Mouse (Mus musculus): ENCODE data around the gene Nccrp1.
"Not testable (repeated sequence)": the region's sequence is repeated elsewhere in the genome, so short reads cannot be mapped to it uniquely, and the experiment has no call there.

Nccrp1 gene

GRCm38 (mm10) chr7:28527922-28528719 lies 18.9 kb downstream of the Nccrp1 start:
- DNase-seq (ENCODE audit: low spot score in 2 of 2) = peak; percentile 82 to 85

GRCm38 (mm10) chr7:28522536-28522935 lies 24.5 kb downstream of the Nccrp1 start, which contains the start of gene Ifnl3:
Ifnl3 (plus strand) TSS chr7:28522836.
- not testable (repeated sequence) for DNase-seq (ENCODE audit: low spot score in 2 of 2)

- DNase-seq (ENCODE audit: low spot score in 2 of 2) = no peak
Measured at GRCm38 (mm10) chr7:28511441-28511840, 35.6 kb downstream of the Nccrp1 start.

- not testable (repeated sequence) for DNase-seq (ENCODE audit: low spot score in 2 of 2)
Measured at GRCm38 (mm10) chr7:28510405-28510974, 36.6 kb downstream of the Nccrp1 start, which contains the start of gene Ifnl2. Ifnl2 (minus strand) TSS chr7:28510455.

GRCm38 (mm10) chr7:28509121-28509520 lies 37.9 kb downstream of the Nccrp1 start:
- not testable (repeated sequence) for DNase-seq (ENCODE audit: low spot score in 2 of 2)

GRCm38 (mm10) chr7:28505585-28505984 lies 41.5 kb downstream of the Nccrp1 start:
- no peak for DNase-seq (ENCODE audit: low spot score in 2 of 2)

GRCm38 (mm10) chr7:28495426-28495825 lies 51.6 kb downstream of the Nccrp1 start:
- no peak for DNase-seq (ENCODE audit: low spot score in 2 of 2)
